Mouse (Mus musculus): Measurements from ENCODE around the gene Gnai1. TPM values are rescaled to one million over a fixed set of nuclear protein-coding genes. Genes with fewer than 3 reads are reported as not detected.
"Not testable (repeated sequence)": the region's sequence is repeated elsewhere in the genome, so short reads cannot be mapped to it uniquely, and the experiment has no call there.

Gene Gnai1
- polyA plus RNA-seq, 1 experiment from 2014 or later = 93.2 TPM

GRCm38 (mm10) chr5:18342765-18343454 is 17.2 kb downstream of the Gnai1 start:
- 75% methylated on average over 4 of the region's 4 CpGs for WGBS
- H3K9ac ChIP-seq = no peak overlapping the region

GRCm38 (mm10) chr5:18341876-18342275 is 18.3 kb downstream of the Gnai1 start:
- not testable (repeated sequence) for H3K4me2 ChIP-seq (replicated peaks); DNase-seq (ENCODE audit: low spot score); H3K4me3 ChIP-seq (replicated peaks; ENCODE audit: low read length); H3K4me1 ChIP-seq (replicated peaks; ENCODE audit: control insufficient read depth, insufficient read depth, low read length); H3K9ac ChIP-seq; H3K27ac ChIP-seq; H3K36me3 ChIP-seq (replicated peaks; ENCODE audit: control insufficient read depth, insufficient read depth); H3K27me3 ChIP-seq (ENCODE audit: control insufficient read depth, insufficient read depth, low read length)
- H3K9me3 ChIP-seq (ENCODE audit: control insufficient read depth, low read length) = peaks cover 13% of the 10 kb centered on the region; the same call in 1 of the 2 replicates
- peak; percentile 46; the same call in 1 of the 2 replicates for ATAC-seq (ENCODE audit: low FRiP score)
- WGBS = 81% methylated on average over 1 of the region's 1 CpGs

More at GRCm38 (mm10) chr5:18342765-18343454, 17.2 kb downstream of the Gnai1 start:
- DNase-seq (ENCODE audit: low spot score) = no peak
- Histone ChIP-seq H3K36me3 (replicated peaks; ENCODE audit: control insufficient read depth, insufficient read depth) (no peaks in the 10 kb centered on the region), H3K4me1 (replicated peaks; ENCODE audit: control insufficient read depth, insufficient read depth, low read length) (no peaks in the 10 kb centered on the region), H3K27ac (no peak overlapping the region), H3K4me3 (replicated peaks; ENCODE audit: low read length) (no peak overlapping the region), H3K9me3 (ENCODE audit: control insufficient read depth, low read length) (peaks cover 13% of the 10 kb centered on the region; the same call in 1 of the 2 replicates), H3K27me3 (ENCODE audit: control insufficient read depth, insufficient read depth, low read length) (no peaks in the 10 kb centered on the region), H3K4me2 (replicated peaks) (no peak overlapping the region)
- ATAC-seq (ENCODE audit: low FRiP score) = no peak

GRCm38 (mm10) chr5:18332256-18332655 is 27.9 kb downstream of the Gnai1 start:
- DNase-seq (ENCODE audit: low spot score) (no peak), ATAC-seq (ENCODE audit: low FRiP score) (no peak)
- H3K4me2 ChIP-seq (replicated peaks) = no peak overlapping the region
- H3K36me3 ChIP-seq (replicated peaks; ENCODE audit: control insufficient read depth, insufficient read depth) = no peaks in the 10 kb centered on the region
- H3K4me3 ChIP-seq (replicated peaks; ENCODE audit: low read length) = no peak overlapping the region
- H3K9me3 ChIP-seq (ENCODE audit: control insufficient read depth, low read length) = no peaks in the 10 kb centered on the region
- no peaks in the 10 kb centered on the region for H3K4me1 ChIP-seq (replicated peaks; ENCODE audit: control insufficient read depth, insufficient read depth, low read length)
- no peak overlapping the region for H3K27ac ChIP-seq
- WGBS = 91% methylated on average over 5 of the region's 5 CpGs
- no peak overlapping the region for H3K9ac ChIP-seq
- H3K27me3 ChIP-seq (ENCODE audit: control insufficient read depth, insufficient read depth, low read length) = no peaks in the 10 kb centered on the region

- H3K27ac ChIP-seq = no peak overlapping the region
- H3K36me3 ChIP-seq (replicated peaks; ENCODE audit: control insufficient read depth, insufficient read depth) = no peaks in the 10 kb centered on the region
- ATAC-seq (ENCODE audit: low FRiP score) (no peak), DNase-seq (ENCODE audit: low spot score) (no peak)
- H3K9ac ChIP-seq = no peak overlapping the region
- no peaks in the 10 kb centered on the region for H3K4me1 ChIP-seq (replicated peaks; ENCODE audit: control insufficient read depth, insufficient read depth, low read length)
- H3K9me3 ChIP-seq (ENCODE audit: control insufficient read depth, low read length) = no peaks in the 10 kb centered on the region
- WGBS = 74% methylated on average over 8 of the region's 8 CpGs
- no peak overlapping the region for H3K4me2 ChIP-seq (replicated peaks)
- no peak overlapping the region for H3K4me3 ChIP-seq (replicated peaks; ENCODE audit: low read length)
- H3K27me3 ChIP-seq (ENCODE audit: control insufficient read depth, insufficient read depth, low read length) = no peaks in the 10 kb centered on the region
Measured at GRCm38 (mm10) chr5:18330726-18331125, 29.4 kb downstream of the Gnai1 start.

GRCm38 (mm10) chr5:18326159-18326558 is 34.0 kb downstream of the Gnai1 start:
- no peaks in the 10 kb centered on the region for H3K36me3 ChIP-seq (replicated peaks; ENCODE audit: control insufficient read depth, insufficient read depth)
- H3K4me1 ChIP-seq (replicated peaks; ENCODE audit: control insufficient read depth, insufficient read depth, low read length) = 0 out of 2 replicates have a peak, but pooled peaks cover 5% of the 10 kb centered on the region
- no peaks in the 10 kb centered on the region for H3K9me3 ChIP-seq (ENCODE audit: control insufficient read depth, low read length)
- H3K4me2 ChIP-seq (replicated peaks) = no peak overlapping the region
- H3K27ac ChIP-seq = no peak overlapping the region
- no peak overlapping the region for H3K4me3 ChIP-seq (replicated peaks; ENCODE audit: low read length)
- H3K27me3 ChIP-seq (ENCODE audit: control insufficient read depth, insufficient read depth, low read length) = no peaks in the 10 kb centered on the region
- ATAC-seq (ENCODE audit: low FRiP score) = no peak
- DNase-seq (ENCODE audit: low spot score) = no peak
- 58% methylated on average over 6 of the region's 6 CpGs for WGBS
- H3K9ac ChIP-seq = no peak overlapping the region

GRCm38 (mm10) chr5:18323534-18323933 is 36.6 kb downstream of the Gnai1 start:
- no peak for ATAC-seq (ENCODE audit: low FRiP score)
- no peak overlapping the region for H3K4me2 ChIP-seq (replicated peaks)
- H3K4me1 ChIP-seq (replicated peaks; ENCODE audit: control insufficient read depth, insufficient read depth, low read length) = 0 out of 2 replicates have a peak, but pooled peaks cover 5% of the 10 kb centered on the region
- WGBS = 56% methylated on average over 9 of the region's 9 CpGs
- no peak overlapping the region for H3K27ac ChIP-seq
- no peak for DNase-seq (ENCODE audit: low spot score)
- H3K27me3 ChIP-seq (ENCODE audit: control insufficient read depth, insufficient read depth, low read length) = no peaks in the 10 kb centered on the region
- no peak overlapping the region for H3K4me3 ChIP-seq (replicated peaks; ENCODE audit: low read length)
- H3K9ac ChIP-seq = no peak overlapping the region
- no peaks in the 10 kb centered on the region for H3K9me3 ChIP-seq (ENCODE audit: control insufficient read depth, low read length)
- H3K36me3 ChIP-seq (replicated peaks; ENCODE audit: control insufficient read depth, insufficient read depth) = no peaks in the 10 kb centered on the region

GRCm38 (mm10) chr5:18321661-18322060 is 38.5 kb downstream of the Gnai1 start:
- ATAC-seq (ENCODE audit: low FRiP score) (no peak), DNase-seq (ENCODE audit: low spot score) (no peak)
- no peak overlapping the region for H3K9ac ChIP-seq
- no peak overlapping the region for H3K4me2 ChIP-seq (replicated peaks)
- no peaks in the 10 kb centered on the region for H3K27me3 ChIP-seq (ENCODE audit: control insufficient read depth, insufficient read depth, low read length)
- 76% methylated on average over 3 of the region's 3 CpGs for WGBS
- no peak overlapping the region for H3K27ac ChIP-seq
- H3K4me3 ChIP-seq (replicated peaks; ENCODE audit: low read length) = no peak overlapping the region
- H3K9me3 ChIP-seq (ENCODE audit: control insufficient read depth, low read length) = no peaks in the 10 kb centered on the region
- no peaks in the 10 kb centered on the region for H3K36me3 ChIP-seq (replicated peaks; ENCODE audit: control insufficient read depth, insufficient read depth)
- H3K4me1 ChIP-seq (replicated peaks; ENCODE audit: control insufficient read depth, insufficient read depth, low read length) = 0 out of 2 replicates have a peak, but pooled peaks cover 5% of the 10 kb centered on the region

GRCm38 (mm10) chr5:18318846-18319245 is 41.3 kb downstream of the Gnai1 start:
- H3K9ac ChIP-seq = no peak overlapping the region
- no peak for DNase-seq (ENCODE audit: low spot score)
- no peak for ATAC-seq (ENCODE audit: low FRiP score)
- H3K36me3 ChIP-seq (replicated peaks; ENCODE audit: control insufficient read depth, insufficient read depth) = no peaks in the 10 kb centered on the region
- no peak overlapping the region for H3K4me2 ChIP-seq (replicated peaks)
- 0 out of 2 replicates have a peak, but pooled peaks cover 5% of the 10 kb centered on the region for H3K4me1 ChIP-seq (replicated peaks; ENCODE audit: control insufficient read depth, insufficient read depth, low read length)
- no peak overlapping the region for H3K4me3 ChIP-seq (replicated peaks; ENCODE audit: low read length)
- 77% methylated on average over 4 of the region's 4 CpGs for WGBS
- H3K27ac ChIP-seq = no peak overlapping the region
- H3K9me3 ChIP-seq (ENCODE audit: control insufficient read depth, low read length) = no peaks in the 10 kb centered on the region
- no peaks in the 10 kb centered on the region for H3K27me3 ChIP-seq (ENCODE audit: control insufficient read depth, insufficient read depth, low read length)

GRCm38 (mm10) chr5:18307229-18307804 is 52.8 kb downstream of the Gnai1 start:
- no peak overlapping the region for H3K4me2 ChIP-seq (replicated peaks)
- no peak overlapping the region for H3K27ac ChIP-seq
- H3K9me3 ChIP-seq (ENCODE audit: control insufficient read depth, low read length) = no peaks in the 10 kb centered on the region
- 81% methylated on average over 1 of the region's 1 CpGs for WGBS
- no peak for ATAC-seq (ENCODE audit: low FRiP score)
- no peak overlapping the region for H3K4me3 ChIP-seq (replicated peaks; ENCODE audit: low read length)
- H3K36me3 ChIP-seq (replicated peaks; ENCODE audit: control insufficient read depth, insufficient read depth) = no peaks in the 10 kb centered on the region; the same call in 1 of the 2 replicates
- no peak overlapping the region for H3K9ac ChIP-seq
- H3K4me1 ChIP-seq (replicated peaks; ENCODE audit: control insufficient read depth, insufficient read depth, low read length) = no peaks in the 10 kb centered on the region
- H3K27me3 ChIP-seq (ENCODE audit: control insufficient read depth, insufficient read depth, low read length) = no peaks in the 10 kb centered on the region
- no peak for DNase-seq (ENCODE audit: low spot score)

All from hindbrain, embryonic 14.5 days (tissue).